Mouse (Mus musculus) neural tube, embryonic 13.5 days (tissue): ENCODE measurements around the gene Rasa2. TPM values are rescaled to one million over a fixed set of nuclear protein-coding genes. Genes with fewer than 3 reads are reported as not detected.

Experiments
- ATAC-seq: fragments of 200-750 bp; cut with Nextera tagmentation; 2 replicates; pipeline ENCODE4 v1.8.0; 2017; ENCODE audit warnings: low read depth, mild to moderate bottlenecking, moderate TSS enrichment, moderate library complexity
- H3K27ac ChIP-seq: fragments of 300-500 bp; sonication (generic); replicated peaks from 2 replicates; pipeline ENCODE4 v1.5.1; 2015; ENCODE audit warnings: moderate library complexity, mild to moderate bottlenecking, inconsistent platforms
- H3K27me3 ChIP-seq: fragments of 300-500 bp; sonication (generic); 2 replicates; pipeline ENCODE4 v1.6.1; 2015; ENCODE audit warnings: mild to moderate bottlenecking, inconsistent platforms
- H3K36me3 ChIP-seq: fragments of 300-500 bp; sonication (generic); 2 replicates; pipeline ENCODE4 v1.6.1; 2015; ENCODE audit warnings: mild to moderate bottlenecking, inconsistent platforms
- H3K4me1 ChIP-seq: fragments of 300-500 bp; sonication (generic); replicated peaks from 2 replicates; pipeline ENCODE4 v1.6.1; 2015; ENCODE audit warnings: inconsistent platforms
- H3K4me2 ChIP-seq: fragments of 300-500 bp; sonication (generic); 2 replicates; pipeline ENCODE4 v1.6.1; 2015; ENCODE audit warnings: inconsistent platforms, mild to moderate bottlenecking, moderate library complexity
- H3K4me3 ChIP-seq: fragments of 300-500 bp; sonication (generic); 2 replicates; pipeline ENCODE4 v1.5.1; 2015; ENCODE audit warnings: mild to moderate bottlenecking, inconsistent platforms
- H3K9ac ChIP-seq: fragments of 300-500 bp; sonication (generic); 2 replicates; pipeline ENCODE4 v1.6.1; 2015; ENCODE audit warnings: moderate library complexity, mild to moderate bottlenecking, inconsistent platforms
- H3K9me3 ChIP-seq: fragments of 300-500 bp; sonication (generic); 2 replicates; pipeline ENCODE4 v1.6.1; 2016; ENCODE audit warnings: inconsistent platforms
- WGBS: fragments of 180-500 bp; shearing (Covaris S2); methylation state at CpG from one replicate; pipeline ENCODE4 v1.1.7; 2015; 5-methylcytosine and 5-hydroxymethylcytosine counted together
- polyA plus RNA-seq: library from polyadenylated mRNA; unstranded; fragments of >200 nt; fragmentation: Nextera tagmentation; extraction: Ambion mirVana; gene quantifications from 2 replicates; pipeline ENCODE4 v1.2.1, GENCODE M21; 2015

Gene Rasa2
- polyA plus RNA-seq, 1 experiment from 2014 or later = 16.3 TPM

DNA sequence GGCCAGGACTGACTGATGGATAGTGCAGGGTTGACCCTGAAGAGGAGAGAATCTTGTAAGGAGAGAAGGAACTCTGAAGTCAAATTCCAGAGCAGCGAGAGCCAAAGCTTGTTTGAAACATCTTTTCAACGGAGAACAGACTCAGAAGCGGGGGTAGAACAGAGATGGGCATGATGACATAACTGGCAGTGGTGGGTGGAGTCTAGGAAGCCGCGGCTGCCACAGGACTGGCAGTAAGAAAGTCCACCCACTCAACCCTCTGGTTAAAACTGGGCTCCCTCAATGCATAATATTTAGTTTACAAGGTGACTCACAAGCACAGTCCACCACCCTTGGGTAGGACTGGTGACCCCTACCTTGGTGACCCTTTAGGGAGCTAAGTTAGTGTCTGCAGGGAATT lies 115.7 kb downstream of the Rasa2 start:
- H3K27ac ChIP-seq = no peak overlapping the region
- no peak overlapping the region for H3K4me2 ChIP-seq
- no peak for ATAC-seq
- H3K9me3 ChIP-seq = no peaks in the 10 kb centered on the region
- H3K4me3 ChIP-seq = no peak overlapping the region
- 90% methylated on average over 5 of the region's 5 CpGs for WGBS
- no peaks in the 10 kb centered on the region for H3K27me3 ChIP-seq
- no peak overlapping the region for H3K9ac ChIP-seq
- H3K36me3 ChIP-seq = no peaks in the 10 kb centered on the region
- no peaks in the 10 kb centered on the region for H3K4me1 ChIP-seq

DNA sequence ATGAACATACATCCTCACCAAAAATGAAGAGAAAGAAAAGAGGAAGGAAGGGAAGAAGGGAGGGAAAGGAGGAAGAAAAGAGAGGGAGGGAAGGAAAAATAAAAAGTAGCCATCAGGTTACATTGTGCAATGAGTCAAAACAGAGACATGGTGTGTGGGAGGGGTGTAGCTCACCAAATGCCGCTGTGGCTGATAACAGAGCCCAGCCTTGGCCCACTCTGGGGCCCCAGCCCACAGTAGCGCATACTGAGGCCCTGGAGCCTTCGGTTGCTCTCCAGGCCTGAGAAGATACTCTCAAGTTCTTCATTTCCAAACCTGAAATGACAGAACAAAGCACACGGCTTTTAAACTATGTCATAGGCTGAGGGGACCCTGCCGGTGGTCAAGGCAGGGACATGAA lies 117.1 kb downstream of the Rasa2 start:
- no peak for ATAC-seq
- no peaks in the 10 kb centered on the region for H3K9me3 ChIP-seq
- no peak overlapping the region for H3K4me3 ChIP-seq
- no peaks in the 10 kb centered on the region for H3K36me3 ChIP-seq
- H3K27me3 ChIP-seq = no peaks in the 10 kb centered on the region
- H3K4me2 ChIP-seq = no peak overlapping the region
- no peak overlapping the region for H3K27ac ChIP-seq
- WGBS = 89% methylated on average over 5 of the region's 5 CpGs
- no peak overlapping the region for H3K9ac ChIP-seq
- H3K4me1 ChIP-seq = no peaks in the 10 kb centered on the region

DNA sequence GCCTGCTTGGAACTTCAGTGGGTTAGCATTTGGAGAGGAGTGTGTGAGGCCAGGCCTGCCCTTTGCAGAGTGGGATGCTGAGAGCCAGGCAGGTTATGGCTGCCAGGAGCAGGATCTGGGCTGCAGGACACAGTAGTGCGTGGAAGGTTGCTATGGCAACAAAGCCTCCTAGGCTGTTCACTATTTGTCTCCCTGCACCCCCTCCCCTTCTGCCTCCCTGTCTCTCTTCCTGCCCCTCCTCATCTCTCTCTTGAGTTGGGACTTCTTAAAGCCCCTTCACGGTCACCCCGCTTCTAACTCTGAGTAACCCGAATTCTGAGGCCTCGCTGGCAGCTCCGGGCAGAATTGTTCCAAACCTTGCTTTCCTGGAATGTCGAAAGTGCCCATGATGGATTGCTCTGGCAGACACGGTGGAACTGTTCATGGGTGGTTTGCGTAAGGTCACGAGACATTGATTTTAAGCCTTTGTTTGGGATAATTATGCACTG lies 125.4 kb downstream of the Rasa2 start:
- peaks cover 15% of the 10 kb centered on the region for H3K4me1 ChIP-seq
- ATAC-seq = peak; percentile 91
- peak overlapping the region; percentile 18 for H3K4me3 ChIP-seq
- no peaks in the 10 kb centered on the region for H3K9me3 ChIP-seq
- peak overlapping the region; percentile 47 for H3K4me2 ChIP-seq
- H3K27ac ChIP-seq = peak overlapping the region; percentile 67; the same call in 1 of the 2 replicates
- 16% methylated on average over 10 of the region's 10 CpGs for WGBS
- no peaks in the 10 kb centered on the region for H3K36me3 ChIP-seq
- 0 out of 2 replicates have a peak overlapping the region, but pooled peaks have one; percentile 26 for H3K9ac ChIP-seq
- H3K27me3 ChIP-seq = no peaks in the 10 kb centered on the region

DNA sequence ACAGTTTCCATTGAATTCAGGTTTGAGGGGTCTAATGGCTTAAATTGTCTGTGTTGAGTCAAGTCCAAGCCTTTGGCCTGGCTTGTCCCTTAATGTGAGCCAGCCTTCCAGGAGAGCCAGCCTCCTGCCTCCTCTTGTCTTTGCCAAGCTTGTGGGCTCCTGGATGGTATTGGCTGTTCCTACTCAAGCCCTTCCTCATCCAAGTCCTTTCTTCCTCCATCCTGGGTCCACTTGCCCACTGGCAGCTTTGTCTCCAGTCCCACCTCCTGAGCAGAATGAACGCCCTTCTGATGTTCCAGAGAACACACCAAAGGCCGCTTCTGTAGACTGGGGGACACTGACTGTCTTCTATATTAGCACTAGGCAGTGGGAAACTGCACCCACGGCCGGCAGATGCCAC lies 126.3 kb downstream of the Rasa2 start:
- Histone ChIP-seq H3K4me3 (no peak overlapping the region), H3K9ac (no peak overlapping the region), H3K9me3 (no peaks in the 10 kb centered on the region), H3K27ac (peak overlapping the region; percentile 67), H3K4me1 (peaks cover 15% of the 10 kb centered on the region), H3K27me3 (no peaks in the 10 kb centered on the region), H3K36me3 (no peaks in the 10 kb centered on the region), H3K4me2 (no peak overlapping the region)
- 95% methylated on average over 4 of the region's 4 CpGs for WGBS
- ATAC-seq = no peak

DNA sequence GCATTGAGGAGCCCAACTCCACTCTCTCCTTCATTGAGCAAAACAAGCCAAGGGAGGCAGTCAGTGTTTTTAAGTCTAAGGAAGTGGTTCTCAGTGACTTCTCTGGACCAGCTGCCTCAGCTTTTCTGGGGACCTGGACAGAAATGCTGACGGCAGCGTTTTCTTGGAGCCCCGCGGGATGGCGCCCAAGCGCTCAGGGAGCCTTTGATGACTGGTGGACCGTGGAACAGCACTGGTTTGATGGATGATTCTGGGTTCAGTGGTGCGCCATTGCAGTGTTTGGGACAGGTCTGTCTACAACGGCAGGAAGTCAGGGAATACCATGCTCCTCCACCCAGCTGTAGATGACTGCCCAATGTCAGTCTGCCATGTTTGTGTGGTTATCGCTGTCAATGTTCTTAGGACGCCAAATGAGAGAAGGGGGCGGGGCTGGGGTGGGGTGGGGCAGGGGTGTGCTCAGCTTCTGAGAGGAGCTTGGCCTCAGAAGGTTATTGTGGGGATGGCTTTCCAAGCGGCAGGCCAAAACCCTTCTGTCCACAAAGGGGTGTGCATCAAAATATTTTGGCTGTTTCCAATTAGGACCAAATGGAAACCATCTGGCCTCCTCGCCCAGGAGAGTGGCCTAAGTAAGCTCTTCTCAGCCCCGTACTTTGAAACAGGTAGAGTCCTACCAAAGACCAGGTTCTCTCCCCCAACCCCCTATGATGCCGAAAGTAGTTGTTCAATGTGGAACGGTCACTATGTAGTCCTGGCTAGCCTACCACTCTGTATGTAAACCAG lies 127.1 kb downstream of the Rasa2 start:
- Histone ChIP-seq H3K9me3 (no peaks in the 10 kb centered on the region), H3K27ac (no peak overlapping the region), H3K4me1 (peaks cover 15% of the 10 kb centered on the region), H3K27me3 (no peaks in the 10 kb centered on the region), H3K4me2 (no peak overlapping the region), H3K9ac (no peak overlapping the region), H3K36me3 (no peaks in the 10 kb centered on the region), H3K4me3 (no peak overlapping the region)
- WGBS = 80% methylated on average over 17 of the region's 17 CpGs
- ATAC-seq = no peak

DNA sequence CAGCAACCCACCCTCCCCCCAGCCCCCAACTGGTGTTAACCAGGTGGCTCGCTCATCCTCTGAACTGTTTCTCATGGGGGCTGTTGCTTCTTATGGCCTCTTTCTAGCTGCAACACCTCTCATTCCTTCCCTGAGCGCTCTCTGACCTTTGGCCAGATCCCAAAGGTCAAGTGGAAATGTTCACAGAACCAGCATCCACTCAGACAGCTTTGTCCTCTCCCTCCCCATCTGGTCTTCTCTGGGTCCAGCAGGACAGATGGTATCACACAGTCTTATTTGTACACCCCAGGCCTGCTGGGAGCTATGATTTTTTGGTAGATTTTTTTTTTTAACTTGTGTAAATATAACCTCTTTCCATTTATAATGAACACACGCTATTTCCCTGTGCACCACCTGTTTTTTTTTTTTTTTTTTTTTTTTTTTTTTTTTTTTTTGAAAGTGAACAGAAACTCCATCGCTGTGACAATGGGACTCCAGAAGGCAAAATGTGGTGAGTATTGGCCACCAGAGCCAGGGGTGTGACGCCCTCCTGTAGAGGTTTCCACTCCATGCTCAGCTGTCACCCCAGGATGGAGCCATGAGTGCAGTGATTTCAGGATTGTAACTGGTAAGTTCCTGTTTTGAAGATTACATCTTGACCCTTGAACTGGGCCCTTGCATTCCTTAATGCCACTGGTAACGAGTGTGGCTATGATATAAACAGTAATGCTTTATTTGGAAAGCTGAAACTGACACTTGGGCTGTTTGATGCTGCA lies 128.4 kb downstream of the Rasa2 start:
- no peak overlapping the region for H3K9ac ChIP-seq
- H3K27ac ChIP-seq = no peak overlapping the region
- H3K36me3 ChIP-seq = no peaks in the 10 kb centered on the region
- no peak overlapping the region for H3K4me2 ChIP-seq
- peaks cover 3% of the 10 kb centered on the region; the same call in 1 of the 2 replicates for H3K9me3 ChIP-seq
- peaks cover 15% of the 10 kb centered on the region for H3K4me1 ChIP-seq
- WGBS = 87% methylated on average over 6 of the region's 6 CpGs
- no peak overlapping the region for H3K4me3 ChIP-seq
- no peak for ATAC-seq
- H3K27me3 ChIP-seq = no peaks in the 10 kb centered on the region

DNA sequence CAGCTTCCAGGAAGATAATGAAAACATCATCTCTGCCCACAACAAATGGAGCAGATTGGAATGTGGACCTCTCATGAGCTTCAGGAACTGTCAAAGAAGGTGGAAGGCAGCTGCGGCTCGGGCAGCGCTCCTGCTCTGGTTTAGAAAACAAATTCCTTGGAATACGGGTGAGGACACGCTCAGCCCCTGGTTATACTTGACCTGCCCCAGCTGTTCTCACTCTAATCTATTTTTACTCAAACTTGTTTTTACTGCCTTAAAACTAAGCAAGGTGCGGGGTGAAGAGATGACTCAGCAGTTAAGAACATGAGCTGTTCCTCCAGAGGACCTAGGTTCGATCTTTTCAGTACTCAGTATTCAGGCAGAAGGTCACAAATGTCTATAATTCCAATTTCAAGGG lies 130.2 kb downstream of the Rasa2 start:
- H3K4me1 ChIP-seq = peaks cover 12% of the 10 kb centered on the region
- no peak overlapping the region for H3K9ac ChIP-seq
- H3K27me3 ChIP-seq = no peaks in the 10 kb centered on the region
- H3K4me3 ChIP-seq = no peak overlapping the region
- ATAC-seq = no peak
- no peaks in the 10 kb centered on the region for H3K36me3 ChIP-seq
- 87% methylated on average over 7 of the region's 7 CpGs for WGBS
- peaks cover 3% of the 10 kb centered on the region; the same call in 1 of the 2 replicates for H3K9me3 ChIP-seq
- no peak overlapping the region for H3K4me2 ChIP-seq
- H3K27ac ChIP-seq = no peak overlapping the region

DNA sequence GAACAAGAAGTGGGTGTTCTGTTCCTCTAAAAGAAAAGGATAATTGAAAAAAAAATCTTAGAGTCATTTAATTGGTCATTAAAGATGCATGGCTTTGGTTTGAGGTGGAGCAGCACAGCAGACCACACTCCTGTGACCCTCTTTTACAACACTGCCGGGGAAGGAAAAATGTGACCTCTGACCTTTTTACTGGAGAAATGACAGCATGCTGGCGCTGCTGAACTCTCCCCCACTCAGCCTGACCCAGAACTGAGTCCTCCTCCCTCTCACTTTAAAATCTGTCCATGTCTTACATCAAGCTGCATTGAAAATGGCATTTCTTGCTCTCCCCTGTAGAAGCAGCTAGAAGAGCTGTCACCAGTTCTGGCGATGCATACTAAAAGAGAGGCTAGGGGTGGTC lies 138.2 kb downstream of the Rasa2 start:
- peak overlapping the region; percentile 30; the same call in 1 of the 2 replicates for H3K4me2 ChIP-seq
- ATAC-seq = no peak

DNA sequence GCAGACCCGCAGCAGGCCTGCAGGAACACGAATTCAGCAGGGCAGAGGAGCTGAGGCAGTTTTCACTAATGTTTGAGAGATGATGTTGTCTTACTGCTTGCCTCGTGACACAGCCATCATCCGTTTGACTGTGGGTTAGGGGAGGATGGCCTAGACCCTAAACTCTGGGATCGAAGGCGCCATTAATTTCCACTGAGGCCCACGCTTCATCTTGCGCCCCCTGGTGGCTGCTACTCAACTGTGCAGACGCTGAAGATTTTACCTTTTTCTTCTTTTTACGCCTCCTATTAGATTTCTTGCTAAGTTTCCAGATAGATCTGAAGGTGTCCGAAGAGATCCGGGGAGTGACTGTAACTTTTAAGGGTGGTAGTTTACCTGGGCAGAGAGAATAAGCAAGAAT lies 139.6 kb downstream of the Rasa2 start:
- Histone ChIP-seq H3K4me2 (0 out of 2 replicates have a peak overlapping the region, but pooled peaks have one; percentile 9), H3K4me1 (peaks cover 12% of the 10 kb centered on the region), H3K4me3 (no peak overlapping the region), H3K36me3 (no peaks in the 10 kb centered on the region), H3K9ac (no peak overlapping the region), H3K9me3 (no peaks in the 10 kb centered on the region), H3K27me3 (no peaks in the 10 kb centered on the region), H3K27ac (no peak overlapping the region)
- ATAC-seq = no peak
- 40% methylated on average over 12 of the region's 12 CpGs for WGBS

More for the DNA sequence above, 138.2 kb downstream of the Rasa2 start:
- Histone ChIP-seq H3K4me3 (no peak overlapping the region), H3K9me3 (no peaks in the 10 kb centered on the region), H3K27ac (no peak overlapping the region; the same call in 1 of the 2 replicates), H3K27me3 (no peaks in the 10 kb centered on the region), H3K4me1 (peaks cover 12% of the 10 kb centered on the region), H3K9ac (no peak overlapping the region), H3K36me3 (no peaks in the 10 kb centered on the region)
- 12% methylated on average over 3 of the region's 3 CpGs for WGBS

Other genes starting within 250 kb of the Rasa2 start
- 285 and 287 TPM in 2 replicates for gene Rnf7, start 152.9 kb downstream of the Rasa2 start, polyA plus RNA-seq
- 0.15 TPM in 1 of 2 replicates, not detected in the other for gene Gm28729, start 106.4 kb downstream of the Rasa2 start, polyA plus RNA-seq
- gene Zbtb38, start 121.2 kb upstream of the Rasa2 start, polyA plus RNA-seq = 38.5 and 41.3 TPM in 2 replicates